Mouse (Mus musculus) heart, postnatal 0 days (tissue): ENCODE measurements at regions not wholly inside any gene's neighbourhood (a gene's known extent, or its start where the extent isn't known, plus 50 kb on each side); places are given as distances from the start of the nearest gene placed in this dataset.
A peak's percentile ranks its signal among the peaks of the same experiment; 100 is the strongest.

Experiments
- ATAC-seq: fragments of 200-750 bp; cut with Nextera tagmentation; 2 replicates; pipeline ENCODE4 v1.8.0; 2017; ENCODE audit warnings: low read depth, moderate number of reproducible peaks, moderate library complexity; ENCODE audit not compliant: insufficient read depth
- DNase-seq: peaks from one replicate; pipeline ENCODE4 v3.0.0-alpha.2; 2016; ENCODE audit warnings: low spot score
- H3K27ac ChIP-seq: fragments of 300-500 bp; sonication (generic); 2 replicates; pipeline ENCODE4 v1.5.1; 2014; ENCODE audit warnings: low read depth, mild to moderate bottlenecking
- H3K27me3 ChIP-seq: fragments of 300-500 bp; sonication (generic); 2 replicates; pipeline ENCODE4 v1.6.1; 2014; ENCODE audit warnings: low read length, mixed read lengths; ENCODE audit not compliant: control insufficient read depth, insufficient read depth
- H3K36me3 ChIP-seq: fragments of 300-500 bp; sonication (generic); replicated peaks from 2 replicates; pipeline ENCODE4 v1.6.1; 2014; ENCODE audit warnings: low read length, mixed read lengths; ENCODE audit not compliant: control insufficient read depth, insufficient read depth
- H3K4me1 ChIP-seq: fragments of 300-500 bp; sonication (generic); 2 replicates; pipeline ENCODE4 v1.6.1; 2014; ENCODE audit warnings: antibody characterized with exemption; ENCODE audit not compliant: control insufficient read depth, insufficient read depth
- H3K4me2 ChIP-seq: fragments of 300-500 bp; sonication (generic); 2 replicates; pipeline ENCODE4 v1.6.1; 2014; ENCODE audit warnings: low read depth, mild to moderate bottlenecking, low read length, moderate library complexity
- H3K4me3 ChIP-seq: fragments of 300-500 bp; sonication (generic); 2 replicates; pipeline ENCODE4 v1.5.1; 2014; ENCODE audit warnings: low read depth, low read length
- H3K9ac ChIP-seq: fragments of 300-500 bp; sonication (generic); replicated peaks from 2 replicates; pipeline ENCODE4 v1.6.1; 2014; ENCODE audit warnings: low read depth, low read length, mixed read lengths
- H3K9me3 ChIP-seq: fragments of 300-500 bp; sonication (generic); replicated peaks from 2 replicates; pipeline ENCODE4 v1.6.1; 2016; ENCODE audit warnings: low read length; ENCODE audit not compliant: control insufficient read depth
- CTCF ChIP-seq: IDR thresholded peaks from 2 replicates; pipeline ENCODE4 v1.5.1; 2016; ENCODE audit warnings: antibody characterized with exemption, control low read depth, low read depth
- EP300 ChIP-seq: IDR thresholded peaks from 2 replicates; pipeline ENCODE4 v1.6.1; 2016; ENCODE audit warnings: antibody characterized with exemption, low read depth
- WGBS: fragments of 180-500 bp; shearing (Covaris S2); extraction: QIAGEN DNeasy Blood & Tissue Kit; methylation state at CpG from one replicate; pipeline ENCODE4 v1.1.7; 2014; 5-methylcytosine and 5-hydroxymethylcytosine counted together

- 33% methylated on average over 8 of the region's 8 CpGs for WGBS
- Histone ChIP-seq H3K4me1 (peaks cover 15% of the 10 kb centered on the region), H3K4me2 (peak overlapping the region; percentile 37; the same call in 1 of the 2 replicates), H3K36me3 (no peaks in the 10 kb centered on the region), H3K9ac (no peak overlapping the region), H3K27ac (0 out of 2 replicates have a peak overlapping the region, but pooled peaks have one; percentile 26), H3K27me3 (no peaks in the 10 kb centered on the region), H3K9me3 (no peaks in the 10 kb centered on the region), H3K4me3 (no peak overlapping the region)
- ATAC-seq (0 out of 2 replicates have a peak, but pooled peaks have one; percentile 30), DNase-seq (peak; percentile 23)
- TF ChIP-seq EP300 (no peak), CTCF (no peak)
These were observed 320.4 kb downstream of the Synb start for GRCm38 (mm10) chr14:68973636-68974101.

DNA sequence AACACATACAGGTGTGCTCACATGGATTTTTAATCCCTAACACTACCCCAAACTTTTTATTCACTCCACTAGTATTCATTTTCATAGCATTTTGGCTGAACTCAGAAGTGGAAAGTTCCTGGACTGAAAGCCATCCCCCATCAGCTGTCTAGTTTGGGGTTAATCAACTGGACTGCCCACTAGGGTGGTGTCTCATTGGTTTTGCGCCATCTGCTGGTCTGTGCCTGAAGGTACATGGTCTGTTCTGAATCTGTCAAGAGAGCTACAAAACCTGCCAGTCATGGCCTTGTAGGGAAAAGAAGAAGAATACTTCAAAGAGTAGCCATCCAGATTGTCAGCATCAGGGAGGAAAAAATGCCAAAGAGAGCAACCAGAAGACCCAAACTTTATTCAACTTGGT is 327.3 kb downstream of the Synb start:
- peak; percentile 58 for DNase-seq
- WGBS = 6% methylated on average over 1 of the region's 1 CpGs

DNA sequence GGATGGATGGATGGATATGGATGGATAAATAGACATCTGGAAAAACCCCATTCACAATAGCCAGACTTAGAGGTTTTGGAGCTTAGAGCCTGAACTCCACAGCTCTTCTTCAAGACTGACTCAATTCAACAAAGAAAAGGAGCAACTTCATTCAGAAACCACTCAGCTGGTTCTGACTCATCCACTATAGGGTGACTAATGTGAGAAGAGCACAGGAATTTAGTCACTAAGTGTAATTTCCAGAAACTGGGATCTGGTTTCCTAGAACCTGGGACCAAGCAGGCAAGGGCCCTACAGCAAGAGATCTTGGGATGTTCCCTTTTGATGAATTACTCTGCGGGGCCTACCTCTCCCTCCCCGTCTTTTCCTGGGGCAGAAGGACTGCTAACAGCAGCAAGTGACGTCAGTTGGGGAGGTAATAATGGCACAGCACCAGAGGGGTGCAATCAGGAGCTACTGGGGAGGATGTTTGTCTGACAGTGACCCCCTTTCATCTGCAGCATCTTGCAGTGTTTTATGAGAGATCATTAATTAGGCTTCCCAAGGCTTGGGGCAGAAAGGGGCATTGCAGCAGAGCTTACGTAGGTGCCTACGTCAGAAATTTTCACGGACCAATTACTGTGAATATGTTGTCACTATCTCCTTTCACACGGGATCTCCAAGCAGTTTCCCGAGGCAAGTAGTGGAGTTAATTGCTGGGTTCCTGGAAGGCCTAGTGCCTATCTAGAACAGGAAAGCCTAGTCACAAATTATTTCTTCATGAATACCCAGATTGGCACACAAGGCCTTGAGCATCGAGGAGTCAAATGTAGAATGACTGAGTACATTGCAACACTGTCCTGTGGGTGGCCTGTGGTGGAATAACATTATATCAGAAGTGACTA is 339.3 kb downstream of the Synb start:
- H3K27ac ChIP-seq = no peak overlapping the region
- no peak overlapping the region for H3K4me3 ChIP-seq
- H3K9ac ChIP-seq = no peak overlapping the region
- TF ChIP-seq EP300 (no peak), CTCF (no peak)
- ATAC-seq (no peak), DNase-seq (no peak)
- 75% methylated on average over 9 of the region's 9 CpGs for WGBS
- H3K4me2 ChIP-seq = no peak overlapping the region
- H3K4me1 ChIP-seq = no peaks in the 10 kb centered on the region
- no peaks in the 10 kb centered on the region for H3K27me3 ChIP-seq
- no peaks in the 10 kb centered on the region for H3K9me3 ChIP-seq
- no peaks in the 10 kb centered on the region for H3K36me3 ChIP-seq

More for the DNA sequence above, 327.3 kb downstream of the Synb start:
- TF ChIP-seq CTCF = peak; percentile 78
- TF ChIP-seq EP300 = no peak
- Histone ChIP-seq H3K4me3 (no peak overlapping the region), H3K27ac (no peak overlapping the region), H3K4me1 (no peaks in the 10 kb centered on the region), H3K9me3 (no peaks in the 10 kb centered on the region), H3K4me2 (no peak overlapping the region), H3K27me3 (no peaks in the 10 kb centered on the region), H3K9ac (no peak overlapping the region), H3K36me3 (no peaks in the 10 kb centered on the region)
- ATAC-seq = peak; percentile 39; the same call in 1 of the 2 replicates

- no peak for DNase-seq
- Histone ChIP-seq H3K9me3 (no peaks in the 10 kb centered on the region), H3K36me3 (no peaks in the 10 kb centered on the region), H3K4me3 (no peak overlapping the region), H3K9ac (no peak overlapping the region), H3K27me3 (no peaks in the 10 kb centered on the region), H3K4me2 (no peak overlapping the region), H3K27ac (no peak overlapping the region), H3K4me1 (peaks cover 8% of the 10 kb centered on the region; the same call in 1 of the 2 replicates)
- 50% methylated on average over 3 of the region's 3 CpGs for WGBS
- no peak for ATAC-seq
- no peak for TF ChIP-seq EP300
- no peak for TF ChIP-seq CTCF
These were observed 348.2 kb downstream of the Synb start for GRCm38 (mm10) chr14:68945906-68946305.

- ATAC-seq (no peak), DNase-seq (no peak)
- Histone ChIP-seq H3K4me2 (no peak overlapping the region), H3K4me3 (no peak overlapping the region), H3K9ac (no peak overlapping the region), H3K36me3 (no peaks in the 10 kb centered on the region), H3K27me3 (no peaks in the 10 kb centered on the region), H3K9me3 (no peaks in the 10 kb centered on the region), H3K4me1 (peaks cover 8% of the 10 kb centered on the region; the same call in 1 of the 2 replicates), H3K27ac (no peak overlapping the region)
- WGBS = 42% methylated on average over 4 of the region's 4 CpGs
- no peak for TF ChIP-seq EP300
- no peak for TF ChIP-seq CTCF
These were observed 348.7 kb downstream of the Synb start for GRCm38 (mm10) chr14:68945434-68945833.
